Mouse (Mus musculus) cerebellum, adult 2 months (tissue): Measurements from ENCODE around the gene Sik3. TPM values are rescaled to one million over a fixed set of nuclear protein-coding genes. Genes with fewer than 3 reads are reported as not detected.
A peak's percentile ranks its signal among the peaks of the same experiment; 100 is the strongest.

Experiments used
- DNase-seq, 2 experiments: peaks; one replicate each; pipeline ENCODE4 v3.0.0; 2021
- H3K27ac ChIP-seq: fragments of 200-500 bp; 2 replicates; pipeline ENCODE4 v1.5.1; 2012; ENCODE audit warnings: low read length, control low read depth, inconsistent platforms; ENCODE audit not compliant: insufficient read depth
- H3K27me3 ChIP-seq: fragments of 200-500 bp; 2 replicates; pipeline ENCODE4 v1.6.1; 2012; ENCODE audit warnings: inconsistent platforms, mild to moderate bottlenecking, low read length, moderate library complexity; ENCODE audit not compliant: control insufficient read depth, insufficient read depth
- H3K4me1 ChIP-seq: fragments of 200-500 bp; 2 replicates; pipeline ENCODE4 v1.6.1; 2011; ENCODE audit warnings: low read length; ENCODE audit not compliant: control insufficient read depth, insufficient read depth
- H3K4me3 ChIP-seq: fragments of 200-500 bp; replicated peaks from 2 replicates; pipeline ENCODE3; 2011; ENCODE audit warnings: mild to moderate bottlenecking, low read depth, low read length, control low read depth; ENCODE audit not compliant: insufficient read depth
- CTCF ChIP-seq: fragments of 200-500 bp; IDR thresholded peaks from 2 replicates; pipeline ENCODE4 v1.5.1; 2011; ENCODE audit warnings: low read depth, mild to moderate bottlenecking, control low read depth, low read length, moderate library complexity, borderline replicate concordance; ENCODE audit not compliant: insufficient read depth
- POLR2A ChIP-seq: fragments of 200-500 bp; IDR thresholded peaks from 2 replicates; pipeline ENCODE4 v1.6.1; 2011; ENCODE audit warnings: low read length, control low read depth, borderline replicate concordance; ENCODE audit not compliant: insufficient read depth
- WGBS: fragments of 180-500 bp; shearing (Covaris S2); methylation state at CpG from one replicate; pipeline ENCODE4 v1.1.7; 2018; 5-methylcytosine and 5-hydroxymethylcytosine counted together
- polyA plus RNA-seq: library from polyadenylated mRNA; depleted of rRNA; stranded (reverse); fragments of >200 nt; gene quantifications from 2 replicates; pipeline ENCODE4 v1.2.3, GENCODE M21; 2012

Sik3 gene
- polyA plus RNA-seq, 1 experiment = 69.1 TPM

DNA sequence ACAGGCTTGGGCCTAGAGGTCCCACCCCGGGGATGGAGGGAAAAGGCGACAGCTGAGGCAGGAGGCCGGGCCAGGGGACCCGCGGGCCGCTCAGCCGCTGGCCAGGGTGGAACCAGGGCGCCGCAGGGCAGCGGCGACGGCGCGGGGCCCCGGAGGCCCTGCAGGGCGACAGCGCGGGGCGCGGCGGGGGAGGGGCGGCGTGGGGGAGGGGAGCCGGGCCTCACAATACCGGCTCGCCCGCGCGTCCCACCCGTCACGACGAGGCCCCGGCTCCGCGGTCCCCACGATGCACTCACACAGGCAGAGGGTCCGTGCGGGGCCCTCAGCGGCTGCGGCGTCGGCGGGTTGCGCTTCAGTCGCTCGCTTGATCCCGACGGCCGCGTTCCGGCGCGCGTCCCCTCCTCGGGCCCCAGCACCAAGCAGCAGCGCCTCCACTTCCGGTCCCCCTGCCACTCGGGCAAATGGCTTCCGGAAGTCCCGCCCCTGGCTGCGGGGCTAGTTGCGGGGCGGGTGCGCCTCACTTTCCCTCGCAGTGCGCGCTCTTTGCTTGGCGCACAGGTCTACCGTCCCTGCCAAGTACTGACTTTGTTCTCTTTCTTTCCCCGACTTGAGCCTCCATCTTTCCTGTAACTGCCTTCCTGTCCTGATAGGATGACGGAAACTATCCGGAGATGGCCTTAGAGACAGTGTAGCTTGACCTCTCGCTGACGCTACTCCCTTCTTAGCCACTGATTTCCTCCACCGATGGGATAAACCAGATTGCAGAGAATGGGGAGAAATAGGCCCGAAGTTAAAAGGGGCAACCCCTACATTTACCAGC lies 28.0 kb upstream of the Sik3 start:
- Histone ChIP-seq H3K4me1 (no peaks in the 10 kb centered on the region; the same call in 1 of the 2 replicates), H3K27ac (peak overlapping the region; percentile 75), H3K27me3 (no peaks in the 10 kb centered on the region), H3K4me3 (peak overlapping the region; percentile 79)
- DNase-seq = peak; percentile 92 to 93
- TF ChIP-seq POLR2A (peak; percentile 93), CTCF (no peak)
- 1% methylated on average over 69 of the region's 76 CpGs for WGBS

DNA sequence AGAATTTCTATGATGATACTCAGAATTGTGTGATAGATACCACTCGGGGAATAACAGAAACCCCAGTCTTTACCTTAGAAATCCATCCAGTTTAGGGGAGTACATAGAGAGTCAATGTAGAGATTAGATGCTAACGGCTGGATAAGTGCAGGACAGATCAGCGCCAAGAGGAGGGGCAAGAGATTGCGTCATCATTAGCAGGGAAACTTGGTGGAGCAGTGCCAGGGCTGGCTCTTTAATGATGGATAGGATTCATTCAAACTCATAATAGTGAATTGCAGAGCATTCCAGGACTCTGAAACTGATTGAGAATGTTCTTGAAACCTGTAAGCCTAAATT lies 27.4 kb upstream of the Sik3 start:
- Histone ChIP-seq H3K27me3 (no peaks in the 10 kb centered on the region), H3K4me1 (no peaks in the 10 kb centered on the region; the same call in 1 of the 2 replicates), H3K4me3 (peak overlapping the region; percentile 79), H3K27ac (peak overlapping the region; percentile 75; the same call in 1 of the 2 replicates)
- under 1% methylated on average over 4 of the region's 4 CpGs for whole genome bisulfite sequencing
- TF ChIP-seq POLR2A (no peak), CTCF (no peak)
- peak; percentile 68 to 74 for DNase-seq

DNA sequence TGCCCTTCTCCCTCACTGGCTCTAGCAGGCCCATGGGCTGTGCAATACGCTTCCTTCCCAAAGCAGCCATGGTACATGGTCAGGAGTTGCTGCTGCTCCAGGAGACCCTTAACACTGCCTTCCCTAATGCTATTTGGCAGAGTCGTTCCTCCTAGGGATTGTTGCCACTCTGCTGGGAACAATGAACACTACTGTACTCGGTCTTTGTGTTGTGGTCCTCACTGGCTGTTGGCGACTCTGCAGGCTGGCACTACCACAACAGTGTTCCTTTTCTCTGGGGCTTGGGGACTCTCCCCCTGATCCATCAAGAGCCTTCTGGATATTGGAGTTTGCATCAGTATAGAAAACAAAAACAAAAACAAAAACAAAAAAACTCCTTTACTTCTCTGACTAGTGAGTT lies 13.6 kb upstream of the Sik3 start:
- H3K4me3 ChIP-seq = no peak overlapping the region
- WGBS = 42% methylated on average over 4 of the region's 4 CpGs
- H3K4me1 ChIP-seq = no peaks in the 10 kb centered on the region
- TF ChIP-seq CTCF = no peak
- DNase-seq = no peak
- peak overlapping the region; percentile 23; the same call in 1 of the 2 replicates for H3K27ac ChIP-seq
- no peaks in the 10 kb centered on the region for H3K27me3 ChIP-seq

DNA sequence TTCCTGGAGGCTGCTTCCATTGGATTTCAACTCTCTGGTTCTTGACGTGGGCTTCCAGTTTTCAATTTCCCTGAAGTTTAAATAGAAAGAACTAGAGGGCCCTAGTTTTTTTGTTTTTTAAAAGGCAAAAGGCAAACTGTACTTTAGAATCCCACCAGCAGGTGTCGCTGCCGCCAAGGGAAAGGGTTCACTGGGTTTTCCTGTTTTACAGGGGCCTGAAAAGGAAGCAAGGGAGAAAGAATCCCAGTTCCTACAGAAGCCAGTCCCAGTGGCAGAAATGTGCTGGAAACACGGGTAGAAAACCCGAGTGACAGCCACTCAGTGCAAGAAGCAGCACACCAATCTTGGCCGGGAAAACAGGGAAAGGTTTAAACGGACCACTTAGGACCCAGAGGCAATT lies 8.9 kb upstream of the Sik3 start:
- no peaks in the 10 kb centered on the region for H3K27me3 ChIP-seq
- no peak overlapping the region for H3K27ac ChIP-seq
- no peak for TF ChIP-seq POLR2A
- TF ChIP-seq CTCF = peak; percentile 82
- no peaks in the 10 kb centered on the region for H3K4me1 ChIP-seq
- 6% methylated on average over 7 of the region's 7 CpGs for WGBS
- peak; percentile 67 to 88 for DNase-seq
- H3K4me3 ChIP-seq = no peak overlapping the region

DNA sequence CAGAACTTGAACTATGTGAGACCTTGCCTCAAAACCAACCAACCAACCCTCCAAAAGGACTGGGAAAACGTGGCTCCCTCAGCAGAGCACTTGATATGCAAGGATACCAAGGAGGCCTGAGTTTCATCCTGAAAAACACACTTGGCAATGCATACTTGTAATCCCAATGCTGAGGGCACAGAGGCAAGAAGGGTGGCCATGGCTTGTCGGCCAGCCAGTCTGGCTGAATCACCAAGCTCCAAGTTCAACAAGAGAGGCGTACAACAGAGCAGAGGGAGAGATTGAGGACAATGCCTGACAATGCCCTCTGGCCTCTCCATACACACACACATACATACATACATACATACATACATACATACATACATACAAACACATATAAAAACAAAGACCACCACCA lies 8.1 kb upstream of the Sik3 start:
- DNase-seq = no peak
- no peak for TF ChIP-seq POLR2A
- no peak for TF ChIP-seq CTCF
- Histone ChIP-seq H3K4me3 (no peak overlapping the region), H3K4me1 (no peaks in the 10 kb centered on the region), H3K27me3 (no peaks in the 10 kb centered on the region), H3K27ac (no peak overlapping the region)
- WGBS = 56% methylated on average over 3 of the region's 3 CpGs

DNA sequence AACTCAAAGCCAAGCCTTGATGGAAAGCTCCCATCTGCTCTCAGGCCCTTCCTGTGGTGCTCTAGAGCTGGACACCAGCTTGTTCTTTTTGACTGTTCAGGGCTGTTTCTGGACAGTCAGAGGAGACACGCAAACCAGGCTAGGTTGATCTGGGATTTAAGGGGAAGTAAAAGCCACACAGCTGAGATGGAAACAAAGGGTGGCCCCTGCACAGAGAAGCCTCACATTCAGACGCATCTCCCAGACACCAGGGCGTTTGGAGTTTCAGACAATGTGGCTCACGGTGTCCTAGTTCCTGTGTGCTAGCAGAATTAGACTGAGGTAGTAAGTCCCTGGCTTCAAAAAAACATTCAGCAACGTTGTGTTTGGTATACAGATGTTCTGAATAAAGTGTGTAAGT lies 6.4 kb upstream of the Sik3 start:
- no peak overlapping the region for H3K4me3 ChIP-seq
- 58% methylated on average over 5 of the region's 5 CpGs for WGBS
- no peak overlapping the region for H3K27ac ChIP-seq
- DNase-seq = no peak
- no peaks in the 10 kb centered on the region; the same call in 1 of the 2 replicates for H3K4me1 ChIP-seq
- TF ChIP-seq CTCF = no peak
- TF ChIP-seq POLR2A = no peak
- H3K27me3 ChIP-seq = no peaks in the 10 kb centered on the region

DNA sequence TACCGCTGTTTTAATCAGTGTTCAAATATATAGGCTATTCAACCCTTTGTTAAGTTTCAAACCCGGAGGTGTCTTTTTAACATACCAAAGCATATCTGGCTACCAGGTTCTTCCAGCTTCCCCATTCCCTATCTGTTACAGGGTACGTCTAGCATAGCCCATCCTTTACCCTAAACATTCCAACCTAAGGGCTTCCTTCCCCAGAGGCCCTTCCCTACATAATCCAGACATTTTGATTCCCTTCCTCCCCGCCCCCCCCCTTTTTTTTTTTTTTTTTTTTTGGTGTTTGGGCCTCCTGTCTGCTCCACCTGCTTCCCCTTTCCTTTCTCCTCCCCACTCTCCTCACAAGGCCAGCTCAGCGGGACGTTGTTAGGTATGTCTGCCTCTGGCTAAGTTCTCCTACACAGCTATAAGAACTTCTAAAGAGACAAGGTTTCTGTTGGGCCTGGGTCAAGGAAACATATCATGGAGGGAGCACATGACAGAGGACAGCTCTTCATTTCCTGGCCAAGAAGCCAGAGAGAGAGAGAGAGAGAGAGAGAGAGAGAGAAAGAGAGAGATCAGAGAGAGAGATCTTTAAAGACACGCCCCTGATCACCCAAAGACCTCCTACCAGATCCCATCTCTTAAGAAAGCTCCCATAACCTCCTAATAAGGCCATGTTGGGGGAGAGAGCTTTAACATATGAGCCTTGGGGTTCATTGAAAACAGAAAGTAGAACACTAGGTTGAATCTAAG lies 3.5 kb upstream of the Sik3 start:
- peaks cover 3% of the 10 kb centered on the region; the same call in 1 of the 2 replicates for H3K4me1 ChIP-seq
- WGBS = 91% methylated on average over 6 of the region's 7 CpGs
- no peak overlapping the region for H3K27ac ChIP-seq
- H3K27me3 ChIP-seq = no peaks in the 10 kb centered on the region
- H3K4me3 ChIP-seq = no peak overlapping the region
- TF ChIP-seq POLR2A = no peak
- TF ChIP-seq CTCF = no peak
- no peak for DNase-seq

DNA sequence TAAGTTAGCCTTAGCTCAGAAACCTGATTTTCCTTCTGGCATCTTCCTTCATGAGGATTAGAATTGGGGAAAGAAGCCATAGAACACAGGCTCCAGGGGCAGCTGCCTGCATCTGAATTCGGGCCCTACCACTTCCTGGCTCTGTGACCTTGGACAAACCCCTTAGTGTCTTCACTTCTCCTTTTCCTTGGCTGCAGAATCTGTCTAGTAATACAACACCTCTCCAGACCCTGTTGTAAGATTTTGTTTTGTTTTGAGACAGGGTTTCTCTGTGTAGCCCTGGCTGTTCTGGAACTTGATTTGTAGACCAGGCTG lies 3.0 kb upstream of the Sik3 start:
- TF ChIP-seq POLR2A (no peak), CTCF (no peak)
- no peak overlapping the region for H3K27ac ChIP-seq
- H3K4me1 ChIP-seq = peaks cover 3% of the 10 kb centered on the region; the same call in 1 of the 2 replicates
- WGBS = 82% methylated on average over 1 of the region's 1 CpGs
- no peak for DNase-seq
- H3K4me3 ChIP-seq = no peak overlapping the region
- H3K27me3 ChIP-seq = no peaks in the 10 kb centered on the region
